Mouse (Mus musculus): ENCODE measurements around the gene Cdh12.
"Not testable (repeated sequence)": the region's sequence is repeated elsewhere in the genome, so short reads cannot be mapped to it uniquely, and the experiment has no call there.

Cdh12 gene

DNA sequence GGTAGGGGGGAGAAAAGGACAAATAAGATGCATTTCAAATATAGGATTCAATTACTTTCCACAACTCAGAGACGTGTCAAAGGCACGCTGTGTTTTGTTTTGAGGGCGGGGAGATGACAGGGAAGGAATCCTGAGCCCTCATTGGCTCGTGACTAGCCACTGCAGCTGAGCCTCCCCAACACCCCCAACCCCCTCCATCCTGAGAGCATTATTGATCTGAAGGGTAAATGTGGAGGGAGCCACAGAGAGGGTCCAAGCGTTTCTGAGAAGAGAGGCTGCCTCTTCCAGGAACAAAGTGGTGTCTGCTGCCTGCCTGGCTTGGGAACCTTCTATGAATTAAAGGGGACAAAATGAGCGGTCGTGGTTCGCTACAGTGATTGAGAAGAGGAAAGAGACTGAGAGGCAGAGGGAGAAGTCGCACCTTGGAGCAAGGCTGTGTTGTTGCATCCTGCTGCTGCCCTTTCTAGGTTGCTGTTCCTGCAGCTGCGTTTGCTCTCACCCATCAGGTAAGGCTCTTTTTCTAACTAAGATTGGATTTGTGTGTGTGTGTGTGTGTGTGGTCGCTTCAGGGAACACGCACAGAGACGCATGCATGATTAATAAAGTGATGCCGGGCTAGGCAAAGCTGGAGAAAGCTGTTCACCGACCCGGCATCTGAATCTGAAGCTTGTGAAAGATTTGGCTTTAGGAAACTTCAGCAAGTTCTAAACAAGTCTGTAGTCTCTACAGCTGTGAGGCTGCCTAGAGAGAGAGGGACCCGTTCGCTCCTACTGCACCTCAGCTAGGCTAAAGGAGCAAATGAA is at the start of gene Cdh12:
Gene Cdh12, plus strand, starts transcription at position 405 of the 803 bp plus-strand sequence.
- DNase-seq (ENCODE audit: low read depth, low spot score): peak; percentile 47

DNA sequence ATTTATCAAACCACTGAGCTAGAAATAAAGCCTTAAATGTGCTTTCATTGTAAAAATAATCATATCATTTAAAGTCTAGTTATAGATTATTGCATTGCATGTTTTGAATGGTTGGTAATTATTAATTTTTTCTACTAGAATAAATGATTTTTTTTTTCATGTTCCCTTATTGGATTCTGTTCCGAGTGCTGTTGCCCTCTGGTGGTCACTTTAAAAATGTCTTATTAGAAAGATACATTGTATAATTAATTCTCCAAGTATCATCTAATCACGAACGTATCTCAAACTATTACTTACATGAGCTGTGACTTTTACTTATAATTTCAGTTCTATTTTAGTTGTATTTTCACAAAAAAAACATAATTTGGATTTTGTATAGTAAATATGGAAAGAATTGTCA is 45.5 kb upstream of the Cdh12 start:
- DNase-seq (ENCODE audit: low read depth, low spot score): peak; percentile 5

DNA sequence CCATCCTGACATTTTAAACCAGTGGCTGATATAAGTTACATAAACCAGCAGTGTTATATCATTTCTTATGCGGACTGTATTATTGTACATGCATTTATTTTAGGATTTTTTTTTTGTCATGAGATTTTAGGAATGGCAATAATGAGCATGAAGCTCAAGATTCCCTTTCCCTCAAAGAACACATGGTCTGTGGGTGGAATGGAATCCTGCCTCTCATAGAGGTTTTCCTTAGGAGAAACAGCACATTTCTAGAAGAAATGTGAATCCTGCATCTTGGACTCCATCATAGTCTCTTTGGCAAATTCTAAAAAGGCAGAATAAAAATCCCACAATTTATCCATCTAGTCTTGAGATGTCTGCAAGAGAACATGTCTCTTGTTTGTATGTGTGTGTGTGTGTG is 35.7 kb upstream of the Cdh12 start:
- DNase-seq (ENCODE audit: low read depth, low spot score): peak; percentile 41

DNA sequence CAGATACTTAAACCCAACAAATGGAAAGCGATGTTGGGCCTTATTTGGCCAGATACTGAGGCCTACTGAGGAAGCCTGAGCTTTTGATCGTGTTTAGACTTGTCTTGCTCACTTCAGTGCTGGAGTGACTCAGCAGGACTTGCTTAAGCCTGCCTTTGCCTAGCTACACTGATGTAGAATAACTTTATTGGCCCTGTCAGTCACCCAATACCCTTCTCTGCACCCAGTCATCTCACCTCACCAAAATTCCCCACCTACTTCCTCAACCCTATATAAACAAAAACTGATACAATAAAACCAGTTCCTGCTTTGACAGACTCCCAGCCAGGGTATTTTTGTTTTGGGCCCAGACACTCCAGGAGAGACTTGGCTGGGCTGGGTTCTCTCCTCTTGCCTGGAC is 12.7 kb upstream of the Cdh12 start:
- DNase-seq (ENCODE audit: low read depth, low spot score): no peak

DNA sequence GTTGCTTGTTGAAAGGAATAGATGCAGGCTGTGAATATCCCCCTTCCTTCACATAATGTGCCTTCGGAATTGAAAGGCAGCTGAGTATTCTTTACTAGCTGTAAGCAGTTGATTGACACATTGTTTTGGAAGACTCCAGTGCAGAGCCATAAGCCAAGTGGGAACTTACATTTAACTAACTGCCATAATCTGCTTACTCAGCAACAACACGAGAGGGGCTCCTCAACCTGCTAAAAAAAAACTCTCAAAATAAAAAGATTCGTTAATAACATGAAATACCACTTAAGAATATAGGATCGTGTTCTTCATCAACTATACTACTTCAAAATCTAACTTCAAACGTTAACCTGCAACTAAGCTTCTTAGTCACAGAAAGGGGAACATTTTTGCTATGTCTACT is 1.5 kb downstream of the Cdh12 start:
- DNase-seq (ENCODE audit: low read depth, low spot score): no peak

DNA sequence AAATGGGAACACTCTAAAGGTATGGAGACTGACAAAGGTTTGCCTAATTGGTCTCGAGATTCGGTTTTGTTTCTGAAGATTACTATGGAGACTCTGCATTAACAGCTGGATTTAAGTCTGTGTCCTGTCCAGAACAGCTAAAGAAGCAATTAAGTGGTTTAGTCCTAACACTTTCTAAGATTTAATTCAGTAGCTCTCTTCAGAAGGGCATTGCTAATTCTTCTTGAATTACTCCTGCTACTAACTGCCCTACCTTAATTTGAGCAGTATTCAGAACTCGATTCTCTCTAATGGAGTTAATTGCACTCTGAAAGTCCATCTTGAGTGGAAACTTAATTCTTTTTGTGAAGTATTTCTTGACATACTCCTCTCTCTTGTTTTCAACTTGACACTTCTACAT is 9.4 kb downstream of the Cdh12 start:
- no peak for DNase-seq (ENCODE audit: low read depth, low spot score)

DNA sequence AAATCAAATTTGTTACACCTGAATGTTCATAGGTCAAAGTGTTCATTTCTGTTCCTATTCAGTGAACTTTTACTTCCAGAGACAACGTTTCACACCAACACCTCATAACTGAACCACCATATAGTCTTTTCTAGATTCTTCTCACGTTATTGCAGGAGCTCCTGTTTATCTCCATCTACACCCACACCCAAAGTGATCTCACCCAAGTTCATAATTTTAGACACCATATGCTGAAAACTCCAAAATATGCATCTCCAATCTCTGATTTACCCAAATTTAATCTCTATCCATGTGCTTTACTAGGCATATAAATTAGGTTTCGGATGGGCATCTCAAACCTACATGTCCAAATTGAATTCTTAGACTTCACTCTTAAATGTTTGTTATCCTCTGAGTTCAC is 13.4 kb downstream of the Cdh12 start:
- peak; percentile 52 for DNase-seq (ENCODE audit: low read depth, low spot score)

DNA sequence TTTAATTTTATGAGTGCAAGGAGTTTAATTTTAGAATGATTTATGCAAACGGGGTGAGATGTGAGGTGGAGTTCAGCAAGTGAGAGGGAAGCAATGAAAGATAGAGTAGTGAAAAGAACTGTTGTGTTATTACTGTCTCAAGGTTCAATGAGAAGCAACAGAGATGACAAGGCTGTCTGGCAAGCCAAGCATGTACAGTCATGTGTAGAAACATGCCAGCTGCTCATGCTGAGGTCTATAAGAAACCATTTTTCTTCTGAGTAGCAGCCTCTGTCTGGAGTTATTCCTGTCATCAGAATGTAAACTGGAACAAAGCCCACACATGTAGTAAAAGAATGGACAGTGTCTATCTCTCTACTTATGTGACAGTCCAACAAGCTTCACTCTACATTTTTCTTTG is 14.5 kb downstream of the Cdh12 start:
- DNase-seq (ENCODE audit: low read depth, low spot score): no peak

DNA sequence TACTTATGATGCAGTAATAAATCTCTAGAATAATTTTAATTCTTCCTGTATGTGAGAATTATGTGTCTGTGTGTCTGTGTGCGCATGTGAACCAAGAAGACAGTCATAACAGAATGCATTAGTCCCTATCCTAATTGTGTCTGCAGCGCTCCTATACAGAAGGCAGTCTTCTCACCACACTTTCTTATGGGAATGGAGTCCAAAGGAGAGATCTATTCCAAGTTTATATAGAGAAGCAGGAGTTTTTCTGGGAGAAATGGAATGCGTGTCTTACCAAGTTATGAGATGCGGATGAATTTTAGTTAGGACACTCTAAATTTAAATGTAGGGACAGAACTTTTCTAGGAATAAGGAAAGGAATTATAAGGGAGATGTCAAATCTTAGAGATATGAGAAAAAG is 101.9 kb downstream of the Cdh12 start:
- DNase-seq (ENCODE audit: low read depth, low spot score): no peak

DNA sequence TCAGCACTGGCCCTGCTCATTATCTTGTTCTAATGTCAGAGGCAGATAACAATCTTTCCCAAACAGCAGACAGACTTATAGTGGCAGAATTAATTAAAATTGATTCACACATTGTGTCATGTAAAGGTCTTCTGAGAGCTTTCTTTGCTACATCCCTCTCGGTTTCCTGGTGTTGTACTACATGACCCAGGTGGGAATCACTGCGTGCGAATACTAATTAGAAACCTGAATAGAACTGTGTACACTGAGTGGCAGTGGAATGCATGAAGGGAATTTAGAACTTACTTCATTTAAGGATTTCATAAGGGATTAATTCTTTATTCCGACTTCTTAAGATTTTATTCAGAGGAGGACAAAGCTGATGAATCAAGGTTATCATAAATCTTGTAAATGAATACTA is 121.9 kb downstream of the Cdh12 start:
- no peak for DNase-seq (ENCODE audit: low read depth, low spot score)

DNA sequence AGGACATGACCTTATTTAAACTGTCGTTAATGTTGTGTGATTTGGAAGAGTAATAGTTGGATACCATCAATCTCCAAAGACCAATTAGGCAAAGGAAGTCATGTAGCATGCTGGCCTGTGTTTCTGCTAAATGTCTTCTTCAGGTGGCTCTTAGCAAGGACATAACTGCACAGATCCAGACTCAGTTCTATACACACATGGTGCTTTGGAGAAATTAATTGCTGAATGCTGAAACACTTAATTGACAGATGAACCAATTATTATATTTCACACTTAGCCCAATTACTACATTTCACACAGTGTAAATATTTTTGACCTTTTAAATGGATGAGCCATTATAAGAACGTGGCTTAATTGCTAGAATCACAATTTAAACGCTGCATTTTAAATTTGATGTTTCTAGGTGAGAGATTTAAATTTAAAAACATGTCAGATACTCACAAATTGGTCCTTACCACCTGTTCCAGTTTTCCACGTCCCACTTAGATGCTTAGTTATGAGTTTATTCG is 133.6 kb downstream of the Cdh12 start:
- no peak for DNase-seq (ENCODE audit: low read depth, low spot score)

DNA sequence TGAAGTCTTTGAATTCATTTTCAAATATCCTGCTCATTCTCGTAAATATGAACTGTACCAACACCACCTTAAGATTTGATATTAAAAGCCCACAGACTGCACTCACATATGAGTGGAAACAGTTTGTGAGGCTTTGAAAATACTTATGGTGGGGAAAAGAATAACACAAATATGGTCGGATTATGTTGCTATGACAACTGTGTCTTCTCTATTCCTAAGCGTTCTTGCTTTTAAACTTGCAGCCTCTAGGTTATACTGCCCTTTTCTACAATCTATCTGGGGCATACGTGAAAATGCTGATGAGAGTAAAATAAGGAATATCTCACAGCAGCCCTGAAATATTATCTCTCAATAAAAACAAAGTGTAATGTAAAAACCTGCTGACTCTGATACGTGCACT is 142.5 kb downstream of the Cdh12 start:
- DNase-seq (ENCODE audit: low read depth, low spot score): no peak

DNA sequence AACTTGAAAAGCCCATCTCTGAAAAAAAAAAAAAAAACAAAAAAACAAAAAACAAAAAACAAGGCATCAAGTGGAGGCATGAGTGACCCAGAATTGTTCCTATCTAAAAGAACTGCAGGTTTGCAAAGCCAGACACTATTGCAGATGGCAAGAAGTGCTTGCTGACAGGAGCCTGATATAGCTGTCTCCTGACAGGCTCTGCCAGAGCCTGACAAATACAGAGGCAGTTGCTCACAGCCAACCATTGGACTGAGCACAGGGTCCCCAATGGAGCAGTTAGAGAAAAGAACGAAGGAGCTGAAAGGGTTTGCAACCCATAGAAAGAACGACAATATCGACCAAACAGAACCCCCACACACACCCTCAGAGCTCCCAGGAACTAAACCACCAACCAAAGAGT is 156.7 kb downstream of the Cdh12 start:
- DNase-seq (ENCODE audit: low read depth, low spot score): not testable (repeated sequence)

DNA sequence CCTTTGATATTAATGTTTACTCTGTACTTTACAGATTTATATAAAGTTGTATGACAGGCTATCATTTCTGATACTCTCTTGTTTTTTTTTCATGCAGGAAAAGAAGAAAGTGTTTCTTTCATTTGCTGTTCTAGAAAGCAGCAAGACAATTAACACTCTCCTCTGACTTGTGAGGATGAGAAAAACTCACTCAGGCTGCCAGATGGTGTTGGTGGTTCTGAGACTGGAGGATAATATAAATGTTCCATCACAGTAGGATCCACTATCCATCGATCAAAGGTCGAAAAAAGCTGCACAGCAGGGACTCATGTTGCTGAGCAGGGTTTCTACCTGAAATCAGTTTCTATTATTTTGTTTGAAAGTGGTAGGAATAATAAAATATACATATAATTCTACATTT is 185.5 kb downstream of the Cdh12 start:
- peak; percentile 34 for DNase-seq (ENCODE audit: low read depth, low spot score)

DNA sequence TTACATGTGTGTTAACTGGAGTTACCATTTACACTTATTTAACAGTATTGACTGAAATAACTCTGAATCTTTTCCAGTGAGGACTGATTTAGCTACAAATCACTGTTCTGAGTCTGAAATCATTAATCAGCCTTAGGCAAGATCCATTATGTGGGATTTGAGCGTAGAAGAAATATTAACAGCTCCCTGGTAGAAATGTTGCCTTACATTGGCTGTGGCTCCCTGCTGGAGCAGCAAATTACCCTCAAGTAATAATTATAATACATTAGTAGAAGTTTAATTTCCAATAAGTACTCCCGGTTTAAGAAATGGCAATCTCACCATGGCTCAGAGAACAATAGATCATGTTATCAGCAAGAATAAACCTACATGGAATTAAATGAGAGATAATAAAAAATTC is 190.1 kb downstream of the Cdh12 start:
- DNase-seq (ENCODE audit: low read depth, low spot score): no peak

DNA sequence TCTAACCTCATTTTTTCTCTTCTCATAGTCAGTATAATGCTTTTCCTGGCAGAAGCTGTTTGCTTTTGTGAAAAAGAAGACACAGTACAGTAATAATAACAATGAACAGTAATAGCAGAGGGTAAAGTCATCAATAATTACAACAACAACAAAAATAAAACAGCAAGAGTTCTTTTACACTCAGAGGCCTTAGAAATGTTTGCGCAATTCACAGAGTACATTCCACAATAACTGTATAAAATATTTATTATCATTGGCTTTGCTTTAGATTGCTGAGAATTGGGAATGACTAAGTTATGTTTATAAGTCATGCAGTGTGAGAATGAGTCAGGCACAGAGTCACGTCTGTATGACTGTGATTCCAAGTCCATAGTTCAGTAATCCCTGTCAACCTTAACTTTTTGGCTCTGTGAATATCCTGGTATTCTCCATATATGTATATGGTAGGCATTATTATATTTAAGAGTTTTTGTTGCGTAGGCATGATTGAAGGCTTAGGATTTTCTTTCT is 193.9 kb downstream of the Cdh12 start:
- DNase-seq (ENCODE audit: low read depth, low spot score): no peak

DNA sequence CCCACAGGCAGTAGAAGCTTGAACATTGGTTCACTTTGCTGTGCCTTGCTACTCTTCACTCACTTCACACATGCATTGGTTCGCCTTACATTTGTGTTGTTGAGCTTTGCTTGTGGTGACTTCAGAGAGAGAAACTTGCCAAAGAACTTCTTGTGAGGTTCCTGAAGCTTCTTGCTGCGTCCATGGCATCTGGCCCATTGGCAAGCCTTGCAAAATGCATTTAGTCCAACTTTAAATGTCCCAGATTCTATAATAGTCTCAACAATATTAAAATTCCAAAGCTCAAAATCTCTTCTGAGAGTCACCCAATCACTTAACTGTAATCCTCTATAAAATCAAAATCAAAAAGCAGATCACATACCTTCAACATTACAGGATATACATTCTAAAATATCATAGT is 211.2 kb downstream of the Cdh12 start:
- no peak for DNase-seq (ENCODE audit: low read depth, low spot score)

DNA sequence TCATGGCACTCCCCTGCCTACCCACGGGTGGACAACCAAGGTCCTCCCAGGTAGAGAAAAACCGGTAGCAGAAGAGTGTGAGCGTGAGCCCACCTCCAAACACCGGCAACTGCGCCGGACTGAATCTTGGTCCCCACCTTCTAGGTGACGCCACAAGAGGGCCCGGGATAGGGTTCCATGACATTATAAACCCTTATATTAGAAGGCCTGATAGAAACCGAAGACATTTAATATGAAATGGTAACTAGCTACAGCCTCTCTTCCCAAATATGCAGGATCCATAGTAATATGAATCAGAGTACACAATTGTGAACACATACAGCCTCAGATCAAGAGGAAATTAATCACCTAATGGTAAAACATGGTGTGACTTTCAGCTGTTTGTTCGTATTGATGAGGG is 217.6 kb downstream of the Cdh12 start, which contains the start of gene Acot10:
Gene Acot10, minus strand, starts transcription at position 101 of the 400 bp plus-strand sequence.
- no peak for DNase-seq (ENCODE audit: low read depth, low spot score)

DNA sequence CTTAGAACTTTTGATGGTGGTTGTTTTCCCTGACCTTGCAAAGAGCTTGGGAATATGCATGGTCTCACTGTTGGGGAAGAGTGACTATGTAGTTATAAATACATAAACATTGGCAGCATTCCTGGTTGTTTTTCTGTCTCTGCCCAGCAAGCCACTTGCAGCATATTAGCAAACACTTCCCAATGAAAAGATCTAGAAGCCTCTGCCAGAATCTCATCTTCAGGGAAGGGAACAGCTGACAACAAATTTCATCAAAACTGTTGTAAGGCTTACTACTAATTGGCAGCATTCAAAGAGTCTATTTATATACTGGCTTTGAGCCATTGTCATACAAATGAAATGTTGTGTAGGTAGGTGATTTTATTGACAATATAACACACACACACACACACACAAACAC is 218.3 kb downstream of the Cdh12 start:
- DNase-seq (ENCODE audit: low read depth, low spot score): peak; percentile 8

DNA sequence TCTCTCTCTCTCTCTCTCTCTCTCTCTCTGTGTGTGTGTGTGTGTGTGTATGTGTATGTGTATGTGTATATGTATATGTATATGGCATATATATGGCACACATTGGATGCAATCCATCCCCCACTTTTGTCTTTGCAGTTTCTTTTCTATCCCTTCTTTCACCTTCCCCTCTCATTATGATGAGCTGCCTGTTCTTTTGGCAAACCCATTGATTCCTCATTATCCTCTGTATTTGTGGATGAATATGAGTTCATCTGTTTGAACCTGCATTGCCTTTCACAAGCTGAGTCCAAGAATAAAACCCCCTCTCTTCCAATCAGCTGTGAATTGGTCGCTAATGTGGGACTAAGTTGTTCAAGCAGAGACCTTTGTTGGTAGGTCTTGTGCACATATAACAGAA is 218.9 kb downstream of the Cdh12 start:
- DNase-seq (ENCODE audit: low read depth, low spot score): no peak

DNA sequence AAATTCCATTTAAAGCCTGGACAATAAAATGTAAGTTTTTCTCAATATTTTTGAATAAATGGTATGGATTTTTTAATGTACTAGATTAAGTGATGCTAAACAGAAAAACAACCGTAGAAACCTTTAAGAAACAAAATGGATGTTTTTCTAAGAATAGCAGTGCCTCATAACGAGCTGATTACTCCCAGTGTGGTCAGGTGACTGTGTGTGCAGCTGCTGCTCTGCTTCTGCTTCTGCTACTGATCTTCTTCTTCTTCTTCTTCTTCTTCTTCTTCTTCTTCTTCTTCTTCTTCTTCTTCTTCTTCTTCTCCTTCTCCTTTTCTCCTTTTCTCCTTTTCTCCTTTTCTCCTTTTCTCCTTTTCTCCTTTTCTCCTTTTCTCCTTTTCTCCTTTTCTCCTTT is 220.4 kb downstream of the Cdh12 start:
- DNase-seq (ENCODE audit: low read depth, low spot score): not testable (repeated sequence)

DNA sequence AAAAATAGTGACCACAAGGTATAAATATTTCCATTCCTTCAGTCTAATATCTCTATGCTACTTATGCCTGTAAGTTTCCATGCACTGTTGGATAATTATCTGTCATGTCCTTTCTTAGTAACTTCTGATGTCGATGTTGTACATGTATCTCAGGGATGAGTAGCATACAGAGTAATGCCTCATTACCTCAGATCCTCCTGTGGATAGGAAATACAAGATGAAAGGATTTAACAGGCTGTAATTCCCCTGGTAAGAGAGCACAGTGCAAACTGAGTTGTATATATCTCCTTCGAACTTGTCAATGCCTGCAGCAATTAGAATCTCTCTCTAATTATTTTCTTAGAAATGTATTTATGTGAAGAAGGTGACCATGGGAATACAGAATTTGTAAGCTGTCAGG is 233.7 kb downstream of the Cdh12 start:
- DNase-seq (ENCODE audit: low read depth, low spot score): no peak

DNA sequence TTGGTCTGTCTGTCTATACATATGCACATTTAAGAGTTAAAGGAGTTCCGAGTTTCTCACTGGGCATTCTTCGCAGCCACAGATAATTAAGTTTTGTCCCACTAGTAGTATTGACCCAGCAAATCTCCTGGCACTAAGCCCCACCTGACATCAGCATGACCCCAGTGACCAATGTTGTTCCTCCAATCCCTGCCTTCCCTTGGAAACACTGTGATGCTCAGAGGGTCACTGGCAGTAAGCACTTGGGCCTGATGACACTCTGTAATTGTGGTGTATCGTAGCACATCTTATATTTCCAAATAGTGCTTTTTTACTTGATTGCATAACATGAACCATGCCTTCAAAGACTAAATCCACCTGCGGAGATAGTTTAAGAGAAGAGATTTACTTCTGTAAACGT is 235.1 kb downstream of the Cdh12 start:
- DNase-seq (ENCODE audit: low read depth, low spot score): no peak

Data from telencephalon, adult 2 months (tissue).